Mouse (Mus musculus) spleen, adult 10 weeks (tissue): Measurements from ENCODE around the gene Obp1b. TPM values are rescaled to one million over a fixed set of nuclear protein-coding genes. Genes with fewer than 3 reads are reported as not detected.

Experiments
- polyA plus RNA-seq: library from polyadenylated mRNA; stranded (reverse); fragments of 350-450 nt; fragmentation: Illumina TruSeq; extraction: RNeasy Lipid Tissue Mini Kit (QIAGEN cat#74804); gene quantifications from one replicate; pipeline ENCODE4 v1.2.3, GENCODE M21; 2015; ENCODE audit warnings: low replicate concordance; ENCODE audit not compliant: insufficient read depth

Gene Obp1b
- polyA plus RNA-seq, result not detected

DNA sequence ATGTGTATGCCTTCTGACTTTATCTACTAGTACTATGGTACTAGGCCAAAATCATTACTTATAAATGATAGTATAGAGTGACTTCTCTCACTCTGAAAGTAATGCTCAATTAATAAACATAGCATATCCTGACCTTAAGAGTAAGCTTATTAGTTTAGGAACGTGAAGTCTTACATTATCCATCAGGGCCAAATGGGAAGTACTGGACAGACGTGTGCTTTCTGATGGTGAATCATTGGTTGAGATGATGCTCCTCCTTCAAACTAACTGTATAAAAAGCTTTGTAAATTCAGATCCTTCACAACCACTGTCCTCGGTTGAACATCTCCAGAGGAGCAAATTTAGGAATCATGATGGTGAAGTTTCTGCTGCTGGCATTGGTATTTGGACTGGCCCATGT is at the start of gene Obp1b:
Gene Obp1b (plus strand): TSS at position 301 of the 400 bp plus-strand sequence.

Other genes starting within 250 kb of the Obp1b start
- not detected for gene Obp1a, start 95.4 kb upstream of the Obp1b start, polyA plus RNA-seq
- gene Gm5938, start 61.3 kb upstream of the Obp1b start, polyA plus RNA-seq, result not detected
- gene Gm14743, start 59.1 kb downstream of the Obp1b start, polyA plus RNA-seq, result not detected
- gene 4930480E11Rik, start 182.9 kb downstream of the Obp1b start, polyA plus RNA-seq, result not detected